Mouse (Mus musculus) heart, embryonic 13.5 days (tissue): Measurements from ENCODE around the gene Gm21818. TPM values are rescaled to one million over a fixed set of nuclear protein-coding genes. Genes with fewer than 3 reads are reported as not detected.
"Not testable (repeated sequence)": the region's sequence is repeated elsewhere in the genome, so short reads cannot be mapped to it uniquely, and the experiment has no call there.

ENCODE experiments used
- ATAC-seq: fragments of 200-750 bp; cut with Nextera tagmentation; 2 replicates; pipeline ENCODE4 v1.8.0; 2017; ENCODE audit warnings: moderate TSS enrichment; ENCODE audit not compliant: insufficient number of reproducible peaks, low FRiP score, low TSS enrichment; ENCODE audit errors: extremely low read depth
- H3K27ac ChIP-seq: fragments of 300-500 bp; sonication (generic); replicated peaks from 2 replicates; pipeline ENCODE4 v1.5.1; 2015; ENCODE audit warnings: moderate library complexity, mild to moderate bottlenecking, inconsistent platforms
- H3K27me3 ChIP-seq: fragments of 300-500 bp; sonication (generic); replicated peaks from 2 replicates; pipeline ENCODE4 v1.6.1; 2015; ENCODE audit warnings: mild to moderate bottlenecking, inconsistent platforms
- H3K36me3 ChIP-seq: fragments of 300-500 bp; sonication (generic); 2 replicates; pipeline ENCODE4 v1.6.1; 2015; ENCODE audit warnings: mild to moderate bottlenecking, inconsistent platforms
- H3K4me1 ChIP-seq: fragments of 300-500 bp; sonication (generic); 2 replicates; pipeline ENCODE4 v1.6.1; 2015; ENCODE audit warnings: inconsistent platforms
- H3K4me2 ChIP-seq: fragments of 300-500 bp; sonication (generic); 2 replicates; pipeline ENCODE4 v1.6.1; 2015; ENCODE audit warnings: inconsistent platforms, mild to moderate bottlenecking, moderate library complexity
- H3K4me3 ChIP-seq: fragments of 300-500 bp; sonication (generic); 2 replicates; pipeline ENCODE4 v1.5.1; 2015; ENCODE audit warnings: moderate library complexity, mild to moderate bottlenecking, inconsistent platforms
- H3K9ac ChIP-seq: fragments of 300-500 bp; sonication (generic); 2 replicates; pipeline ENCODE4 v1.6.1; 2015; ENCODE audit warnings: inconsistent platforms, mild to moderate bottlenecking, moderate library complexity
- H3K9me3 ChIP-seq: fragments of 300-500 bp; sonication (generic); 2 replicates; pipeline ENCODE4 v1.6.1; 2016; ENCODE audit warnings: inconsistent platforms
- WGBS: fragments of 180-500 bp; shearing (Covaris S2); methylation state at CpG from one replicate; pipeline ENCODE4 v1.1.7; 2015; ENCODE audit warnings: mixed read lengths; 5-methylcytosine and 5-hydroxymethylcytosine counted together
- polyA plus RNA-seq: library from polyadenylated mRNA; unstranded; fragments of >200 nt; fragmentation: Nextera tagmentation; extraction: Ambion mirVana; gene quantifications from 2 replicates; pipeline ENCODE4 v1.2.1, GENCODE M21; 2015

Gene Gm21818
- not detected in 2 replicates for polyA plus RNA-seq

DNA sequence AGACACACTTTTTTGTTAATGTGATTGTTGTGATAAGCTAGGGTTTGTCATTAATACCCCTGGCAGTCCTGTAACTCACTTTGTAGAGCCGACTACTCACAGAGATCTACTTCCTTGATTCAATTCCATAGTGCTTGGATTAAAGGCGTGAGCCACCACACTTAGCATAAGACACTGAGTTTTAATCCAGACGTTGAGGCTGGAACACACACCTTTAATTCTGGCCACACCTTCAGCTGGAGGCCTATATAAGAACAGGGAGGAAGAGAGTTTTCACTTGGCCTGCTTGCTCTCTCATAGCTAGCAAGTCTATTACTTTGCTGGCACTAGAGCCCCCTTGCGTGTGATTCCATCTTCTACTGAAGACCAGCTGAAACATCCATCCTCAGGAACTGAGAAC, at the start of gene Gm21818:
Gm21818 (plus strand) TSS at position 301 of the 400 bp plus-strand sequence.
- H3K4me3 ChIP-seq, H3K36me3 ChIP-seq, H3K9me3 ChIP-seq, H3K9ac ChIP-seq, H3K27me3 ChIP-seq, ATAC-seq, H3K4me1 ChIP-seq, H3K4me2 ChIP-seq, H3K27ac ChIP-seq: not testable (repeated sequence)
- WGBS = 63% methylated on average over 4 of the region's 4 CpGs

- ATAC-seq = not testable (repeated sequence)
These were observed 32.3 kb upstream of the Gm21818 start, which contains the start of gene Gm20767 for GRCm38 (mm10) chr13:120139946-120140345. TSS of gene Gm20767 (plus strand) at chr13:120140246.

GRCm38 (mm10) chr13:120142348-120142747, 29.9 kb upstream of the Gm21818 start:
- H3K36me3 ChIP-seq, H3K9ac ChIP-seq, H3K4me1 ChIP-seq, H3K4me3 ChIP-seq, H3K4me2 ChIP-seq, H3K27ac ChIP-seq, ATAC-seq, H3K27me3 ChIP-seq, H3K9me3 ChIP-seq: not testable (repeated sequence)
- WGBS = 65% methylated on average over 2 of the region's 3 CpGs

More at GRCm38 (mm10) chr13:120139946-120140345, 32.3 kb upstream of the Gm21818 start, which contains the start of gene Gm20767:
- H3K9ac ChIP-seq, H3K27me3 ChIP-seq, H3K9me3 ChIP-seq, H3K36me3 ChIP-seq, H3K4me1 ChIP-seq, H3K4me2 ChIP-seq, H3K27ac ChIP-seq, H3K4me3 ChIP-seq: not testable (repeated sequence)
- WGBS = 60% methylated on average over 1 of the region's 5 CpGs

DNA sequence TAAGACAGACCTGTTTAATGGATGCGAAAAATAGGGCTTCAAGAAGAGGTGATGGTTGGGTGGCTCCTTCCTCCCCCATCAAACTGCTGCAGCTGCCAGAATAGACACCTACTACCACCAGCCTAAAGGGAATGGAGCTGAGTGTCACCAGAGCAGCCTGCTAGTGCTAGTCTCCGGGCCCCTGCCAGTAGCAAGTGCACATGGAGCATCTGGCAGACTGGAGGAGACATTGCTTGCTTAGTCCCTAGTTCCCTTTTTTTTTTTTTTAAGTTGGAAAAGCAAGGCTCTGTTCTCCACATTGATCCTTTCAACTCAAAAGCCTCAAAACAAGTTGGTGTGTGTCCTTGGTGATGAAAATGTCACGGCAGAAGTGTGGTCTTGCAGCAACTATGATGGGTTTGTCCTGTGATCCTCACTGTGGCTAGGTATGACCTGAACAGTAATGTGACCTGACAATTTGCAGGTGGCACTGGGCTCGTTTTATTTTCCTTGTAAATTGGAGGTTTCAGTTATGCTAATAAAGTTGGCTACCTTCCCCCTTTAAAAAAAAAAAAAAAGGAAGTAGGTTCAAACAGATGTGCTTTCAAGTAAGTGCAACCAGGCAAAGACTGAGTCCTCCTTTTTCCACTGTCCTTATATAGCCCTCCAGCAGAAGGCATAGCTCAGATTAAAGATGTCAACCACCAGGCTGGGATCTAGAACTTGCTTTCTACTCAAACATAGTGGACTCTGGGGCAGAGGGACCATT, 22.4 kb upstream of the Gm21818 start:
- ATAC-seq, H3K4me3 ChIP-seq, H3K36me3 ChIP-seq, H3K4me1 ChIP-seq, H3K27ac ChIP-seq, H3K27me3 ChIP-seq, H3K9ac ChIP-seq, H3K4me2 ChIP-seq, H3K9me3 ChIP-seq: not testable (repeated sequence)
- 49% methylated on average over 3 of the region's 4 CpGs for WGBS

- not testable (repeated sequence) for H3K27me3 ChIP-seq, H3K27ac ChIP-seq, H3K9me3 ChIP-seq, H3K36me3 ChIP-seq, H3K4me3 ChIP-seq, H3K4me1 ChIP-seq, H3K9ac ChIP-seq, ATAC-seq, H3K4me2 ChIP-seq
- WGBS = 64% methylated on average over 3 of the region's 3 CpGs
These were observed 21.6 kb upstream of the Gm21818 start for GRCm38 (mm10) chr13:120150589-120150988.

GRCm38 (mm10) chr13:120168301-120168700, 3.9 kb upstream of the Gm21818 start:
- H3K9me3 ChIP-seq, H3K9ac ChIP-seq, H3K4me1 ChIP-seq, H3K4me3 ChIP-seq, ATAC-seq, H3K36me3 ChIP-seq, H3K27ac ChIP-seq, H3K27me3 ChIP-seq, H3K4me2 ChIP-seq: not testable (repeated sequence)
- 39% methylated on average over 5 of the region's 5 CpGs for WGBS

- not testable (repeated sequence) for H3K4me2 ChIP-seq, H3K36me3 ChIP-seq, H3K4me1 ChIP-seq, H3K27ac ChIP-seq, H3K9me3 ChIP-seq, ATAC-seq, H3K4me3 ChIP-seq, H3K27me3 ChIP-seq, H3K9ac ChIP-seq
- 63% methylated on average over 7 of the region's 8 CpGs for WGBS
These were observed 24.1 kb downstream of the Gm21818 start for GRCm38 (mm10) chr13:120196189-120196821.

- H3K4me1 ChIP-seq, H3K27ac ChIP-seq, ATAC-seq, H3K9ac ChIP-seq, H3K4me3 ChIP-seq, H3K27me3 ChIP-seq, H3K36me3 ChIP-seq, H3K9me3 ChIP-seq, H3K4me2 ChIP-seq: not testable (repeated sequence)
- WGBS = no CpG with 5 or more reads among the region's 2 CpGs
These were observed 43.6 kb downstream of the Gm21818 start, which contains the start of gene Gm21762 for GRCm38 (mm10) chr13:120215847-120216246. TSS of gene Gm21762 (minus strand) at chr13:120215947.

GRCm38 (mm10) chr13:120220922-120221321, 48.7 kb downstream of the Gm21818 start:
- H3K4me1 ChIP-seq, H3K9me3 ChIP-seq, H3K27me3 ChIP-seq, ATAC-seq, H3K9ac ChIP-seq, H3K27ac ChIP-seq, H3K4me2 ChIP-seq, H3K36me3 ChIP-seq, H3K4me3 ChIP-seq: not testable (repeated sequence)
- WGBS = 59% methylated on average over 5 of the region's 5 CpGs

DNA sequence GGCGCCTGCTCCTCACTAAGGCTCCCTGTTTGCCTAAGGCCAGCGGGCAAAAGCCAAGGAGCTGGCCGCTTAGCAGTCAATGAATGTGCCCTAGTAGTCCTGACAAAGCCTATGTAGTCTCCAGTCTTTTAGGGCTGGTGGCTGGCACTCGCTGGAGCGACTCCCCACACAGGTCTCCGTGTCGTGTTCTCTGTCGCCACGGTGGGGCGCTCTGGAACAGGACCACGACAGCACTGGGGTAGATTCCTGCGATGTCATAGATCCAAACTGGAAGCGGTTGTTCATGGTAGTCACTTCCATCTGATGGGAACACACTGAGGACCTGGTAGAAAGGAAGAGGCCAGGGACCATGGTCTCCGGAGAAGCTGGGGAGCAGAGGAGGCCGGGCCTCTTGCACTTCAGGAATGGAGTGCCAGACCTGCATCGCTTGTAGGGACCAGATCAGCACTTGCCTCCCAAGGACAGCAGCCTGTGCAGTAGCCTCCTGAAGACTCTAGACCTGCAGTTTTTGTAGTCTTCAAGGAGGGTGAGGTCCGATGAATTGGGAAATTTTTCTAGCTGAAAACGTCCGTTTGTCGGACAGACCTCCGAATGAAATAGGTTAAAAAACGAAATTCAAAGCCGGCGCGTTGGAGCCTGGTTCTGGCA, 50.9 kb downstream of the Gm21818 start:
- not testable (repeated sequence) for H3K27ac ChIP-seq, H3K27me3 ChIP-seq, H3K4me2 ChIP-seq, H3K4me3 ChIP-seq, H3K36me3 ChIP-seq, H3K9ac ChIP-seq, H3K4me1 ChIP-seq, H3K9me3 ChIP-seq, ATAC-seq
- WGBS = 88% methylated on average over 16 of the region's 25 CpGs
